Mouse (Mus musculus): ENCODE results near the gene Gprin1. TPM values are rescaled to one million over a fixed set of nuclear protein-coding genes. Genes with fewer than 3 reads are reported as not detected.
A peak's percentile ranks its signal among the peaks of the same experiment; 100 is the strongest.

Gprin1 gene
- total and polyA plus RNA-seq, 2 experiments from 2014 or later, result 23.0 to 170 TPM

DNA sequence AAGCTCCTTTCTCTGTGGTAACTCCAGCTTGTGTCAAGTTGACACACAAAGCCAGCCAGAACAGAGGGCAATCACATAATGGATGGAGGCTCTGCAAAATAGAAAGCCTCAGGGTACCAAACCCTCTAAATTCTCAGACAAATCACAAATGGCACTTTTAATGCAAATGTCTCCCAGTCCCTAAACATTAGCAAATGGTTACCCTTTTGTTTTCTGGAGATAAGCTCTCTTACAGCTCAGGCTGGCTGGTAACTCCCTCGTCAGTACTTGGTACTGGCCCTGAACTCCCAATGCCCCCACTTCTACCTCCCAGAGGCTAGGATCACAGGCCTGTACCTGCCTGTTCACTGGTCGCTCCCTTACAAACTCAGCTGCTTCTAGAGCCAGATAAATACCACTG, 33.6 kb upstream of the Gprin1 start:
- no peak overlapping the region for H3K4me2 ChIP-seq (ENCODE audit: low read depth, low read length, poor library complexity, severe bottlenecking)
- no peaks in the 10 kb centered on the region for H3K27me3 ChIP-seq (ENCODE audit: insufficient read depth, low read length)
- DNase-seq (ENCODE audit: low spot score) (no peak), ATAC-seq (ENCODE audit: low FRiP score) (no peak)
- no peak overlapping the region for H3K27ac ChIP-seq (ENCODE audit: low read depth, low read length)
- 54% methylated on average over 2 of the region's 2 CpGs for WGBS
- H3K4me1 ChIP-seq (ENCODE audit: insufficient read depth, low read length), result no peaks in the 10 kb centered on the region
- H3K9me3 ChIP-seq (ENCODE audit: low read length), result no peaks in the 10 kb centered on the region
- no peak for TF ChIP-seq CTCF (IDR thresholded peaks at IDR 0.05)
- no peak overlapping the region for H3K4me3 ChIP-seq (ENCODE audit: low read depth, low read length)
- no peak overlapping the region for H3K9ac ChIP-seq (replicated peaks; ENCODE audit: low read length, poor library complexity, severe bottlenecking)
- no peaks in the 10 kb centered on the region for H3K36me3 ChIP-seq (ENCODE audit: insufficient read depth, low read length)

DNA sequence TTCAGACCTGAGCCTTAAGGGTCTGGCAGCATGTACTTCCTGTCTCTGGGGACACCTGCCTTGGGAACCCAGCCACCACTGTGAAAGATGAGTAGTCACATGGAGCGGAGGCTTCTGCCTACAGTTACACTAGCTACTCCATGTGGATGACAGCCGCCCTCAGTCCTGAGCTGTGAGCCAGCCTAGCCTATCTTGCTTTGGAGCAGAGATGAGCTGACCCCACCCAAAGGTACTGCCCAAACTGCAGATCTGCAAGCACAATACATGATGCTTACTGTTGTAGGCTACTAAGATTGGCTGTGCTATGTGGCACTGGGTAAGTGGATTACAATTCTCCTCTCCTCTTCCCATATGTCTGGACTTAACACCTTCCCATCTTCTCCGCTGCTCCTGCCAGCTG, 31.4 kb upstream of the Gprin1 start:
- Histone ChIP-seq H3K27ac (ENCODE audit: low read depth, low read length) (no peak overlapping the region), H3K36me3 (ENCODE audit: insufficient read depth, low read length) (no peaks in the 10 kb centered on the region), H3K27me3 (ENCODE audit: insufficient read depth, low read length) (no peaks in the 10 kb centered on the region), H3K9ac (replicated peaks; ENCODE audit: low read length, poor library complexity, severe bottlenecking) (no peak overlapping the region), H3K9me3 (ENCODE audit: low read length) (no peaks in the 10 kb centered on the region), H3K4me3 (ENCODE audit: low read depth, low read length) (no peak overlapping the region), H3K4me2 (ENCODE audit: low read depth, low read length, poor library complexity, severe bottlenecking) (no peak overlapping the region), H3K4me1 (ENCODE audit: insufficient read depth, low read length) (no peaks in the 10 kb centered on the region)
- no peak for ATAC-seq (ENCODE audit: low FRiP score)
- WGBS, result 86% methylated on average over 3 of the region's 3 CpGs
- no peak for TF ChIP-seq CTCF (IDR thresholded peaks at IDR 0.05)
- DNase-seq (ENCODE audit: low spot score), result no peak

DNA sequence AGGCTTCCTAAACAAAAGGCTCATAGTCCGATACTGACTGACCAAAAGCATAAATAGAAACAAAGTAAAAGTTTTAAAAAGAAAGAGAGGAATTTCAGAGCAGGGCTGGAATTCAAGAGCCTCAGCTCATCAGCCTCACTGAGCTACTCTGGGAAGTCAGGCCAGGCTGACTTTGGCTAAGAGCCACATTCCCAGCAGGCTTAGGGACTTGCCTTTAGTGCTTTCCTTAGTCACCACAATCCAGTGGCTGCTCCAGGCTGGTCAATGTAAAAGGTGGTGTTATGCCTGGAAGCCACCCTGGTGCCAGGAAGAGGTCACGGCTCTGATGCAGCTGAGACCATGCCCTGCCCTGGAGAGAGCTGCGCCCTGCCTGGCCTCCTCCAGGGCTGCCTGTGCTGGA, 30.9 kb upstream of the Gprin1 start:
- no peaks in the 10 kb centered on the region for H3K9me3 ChIP-seq (ENCODE audit: low read length)
- no peaks in the 10 kb centered on the region for H3K4me1 ChIP-seq (ENCODE audit: insufficient read depth, low read length)
- WGBS, result 47% methylated on average over 3 of the region's 3 CpGs
- H3K27ac ChIP-seq (ENCODE audit: low read depth, low read length), result no peak overlapping the region
- no peak overlapping the region for H3K4me2 ChIP-seq (ENCODE audit: low read depth, low read length, poor library complexity, severe bottlenecking)
- no peaks in the 10 kb centered on the region for H3K36me3 ChIP-seq (ENCODE audit: insufficient read depth, low read length)
- no peaks in the 10 kb centered on the region for H3K27me3 ChIP-seq (ENCODE audit: insufficient read depth, low read length)
- TF ChIP-seq CTCF (IDR thresholded peaks at IDR 0.05), result no peak
- DNase-seq (ENCODE audit: low spot score), result peak; percentile 81
- no peak for ATAC-seq (ENCODE audit: low FRiP score)
- no peak overlapping the region for H3K4me3 ChIP-seq (ENCODE audit: low read depth, low read length)
- no peak overlapping the region for H3K9ac ChIP-seq (replicated peaks; ENCODE audit: low read length, poor library complexity, severe bottlenecking)

DNA sequence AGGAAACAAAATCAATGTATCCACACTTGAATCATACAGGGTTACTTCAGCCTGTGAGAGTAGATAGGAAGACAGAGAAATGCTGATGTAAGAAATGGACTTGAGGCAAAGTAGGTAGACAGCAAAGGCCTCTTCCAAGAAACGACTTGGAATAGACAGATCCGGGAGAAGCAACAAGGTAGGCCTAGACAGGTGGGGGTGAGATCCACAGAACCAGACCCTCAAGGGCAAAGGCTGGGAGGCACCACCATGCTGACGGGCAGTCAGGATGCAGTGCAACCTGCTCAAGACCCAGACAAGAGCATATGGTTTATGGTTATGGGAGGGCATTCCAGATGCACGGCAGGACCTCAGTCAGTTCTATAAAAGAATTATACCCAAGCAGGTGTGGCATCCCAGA, 17.3 kb upstream of the Gprin1 start:
- Histone ChIP-seq H3K4me3 (ENCODE audit: low read depth, low read length) (peak overlapping the region; percentile 69), H3K27ac (ENCODE audit: low read depth, low read length) (peak overlapping the region; percentile 82), H3K4me1 (ENCODE audit: insufficient read depth, low read length) (0 out of 2 replicates have a peak, but pooled peaks cover 3% of the 10 kb centered on the region), H3K9me3 (ENCODE audit: low read length) (no peaks in the 10 kb centered on the region), H3K27me3 (ENCODE audit: insufficient read depth, low read length) (no peaks in the 10 kb centered on the region; the same call in 1 of the 2 replicates), H3K9ac (replicated peaks; ENCODE audit: low read length, poor library complexity, severe bottlenecking) (0 out of 2 replicates have a peak overlapping the region, but pooled peaks have one; percentile 83), H3K4me2 (ENCODE audit: low read depth, low read length, poor library complexity, severe bottlenecking) (peak overlapping the region; percentile 87), H3K36me3 (ENCODE audit: insufficient read depth, low read length) (peaks cover 7% of the 10 kb centered on the region; the same call in 1 of the 2 replicates)
- DNase-seq (ENCODE audit: low spot score) (no peak), ATAC-seq (ENCODE audit: low FRiP score) (no peak)
- TF ChIP-seq CTCF (IDR thresholded peaks at IDR 0.05), result no peak
- WGBS, result 77% methylated on average over 4 of the region's 4 CpGs

DNA sequence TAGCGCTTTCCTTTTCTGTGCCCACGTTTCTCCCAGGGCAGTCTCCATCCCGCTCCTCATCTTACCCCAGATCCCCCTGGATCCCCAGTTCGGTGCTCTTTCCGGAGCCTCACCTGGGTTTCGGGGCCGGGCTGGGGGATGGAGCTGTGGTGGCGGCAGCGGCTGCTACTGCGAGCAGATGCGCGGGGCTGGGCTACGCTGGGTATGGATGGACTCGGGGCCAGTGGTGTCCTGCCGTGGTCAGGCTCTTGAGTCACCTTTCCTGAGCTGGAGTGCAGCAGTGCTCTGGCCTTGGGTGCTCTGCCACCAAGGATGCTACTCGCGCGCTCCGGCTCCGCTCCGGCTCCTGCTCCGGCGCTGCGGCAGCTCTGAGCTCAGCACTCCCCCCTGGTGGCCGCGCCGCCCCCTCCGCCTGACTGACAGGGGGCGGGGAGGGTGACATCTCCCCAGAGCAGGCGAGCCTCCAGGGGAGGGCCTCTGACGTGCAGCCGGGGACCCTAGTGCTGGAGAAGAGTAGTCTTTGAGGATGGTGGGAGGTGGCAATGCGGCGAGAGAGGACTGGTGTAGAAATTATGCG, 16.6 kb upstream of the Gprin1 start, which contains the start of gene Sncb:
Gene Sncb, minus strand, starts transcription at position 404 of the 577 bp plus-strand sequence.
- DNase-seq (ENCODE audit: low spot score) (peak; percentile 82), ATAC-seq (ENCODE audit: low FRiP score) (peak; percentile 87)
- WGBS, result under 1% methylated on average over 33 of the region's 35 CpGs
- H3K4me2 ChIP-seq (ENCODE audit: low read depth, low read length, poor library complexity, severe bottlenecking), result peak within 1 kb of the TSS; percentile 87
- peak; percentile 92 for TF ChIP-seq CTCF (IDR thresholded peaks at IDR 0.05)
- H3K27ac ChIP-seq (ENCODE audit: low read depth, low read length), result peak within 1 kb of the TSS; percentile 82
- H3K27me3 ChIP-seq (ENCODE audit: insufficient read depth, low read length), result no peaks in the 10 kb centered on the region; the same call in 1 of the 2 replicates
- peak within 1 kb of the TSS; percentile 83 for H3K9ac ChIP-seq (replicated peaks; ENCODE audit: low read length, poor library complexity, severe bottlenecking)
- H3K9me3 ChIP-seq (ENCODE audit: low read length), result no peaks in the 10 kb centered on the region
- H3K36me3 ChIP-seq (ENCODE audit: insufficient read depth, low read length), result peaks cover 7% of the 10 kb centered on the region; the same call in 1 of the 2 replicates
- peak within 1 kb of the TSS; percentile 69 for H3K4me3 ChIP-seq (ENCODE audit: low read depth, low read length)
- 0 out of 2 replicates have a peak, but pooled peaks cover 3% of the 10 kb centered on the region for H3K4me1 ChIP-seq (ENCODE audit: insufficient read depth, low read length)

Data from midbrain, postnatal 0 days (tissue).